Mouse (Mus musculus): ENCODE measurements at regions not wholly inside any gene's neighbourhood (a gene's known extent, or its start where the extent isn't known, plus 50 kb on each side); places are given as distances from the start of the nearest gene placed in this dataset.

DNA sequence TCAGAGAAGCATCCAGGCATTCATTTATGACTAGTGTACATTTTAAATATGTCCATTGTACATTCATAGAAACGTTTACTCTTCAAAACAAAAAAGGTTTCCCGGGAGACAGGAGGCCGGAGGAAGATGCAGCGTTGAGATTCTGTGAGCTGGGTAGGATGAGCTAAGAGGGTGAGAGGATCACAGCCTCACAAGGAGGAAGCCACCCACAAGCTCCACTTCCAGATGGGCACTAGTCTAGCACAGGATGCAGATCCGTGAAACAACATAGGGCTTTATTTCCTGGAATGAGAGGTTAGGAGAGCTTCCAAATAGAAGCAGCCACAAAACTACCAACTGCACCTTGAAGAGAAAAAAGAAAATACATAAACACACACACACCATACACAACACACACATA lies 619.4 kb upstream of the Adam5 start:
- no peak for TF ChIP-seq CTCF (IDR thresholded peaks at IDR 0.05; ENCODE audit: extremely low read depth, insufficient read depth, low read length)
- no peak for TF ChIP-seq POLR2A (IDR thresholded peaks at IDR 0.05; ENCODE audit: extremely low read depth, insufficient read depth, low read length)
